Mouse (Mus musculus) liver, adult 2 months (tissue): ENCODE measurements around the gene Prtg. TPM values are rescaled to one million over a fixed set of nuclear protein-coding genes. Genes with fewer than 3 reads are reported as not detected.

Experiments used
- DNase-seq: peaks from one replicate; pipeline ENCODE4 v3.0.0-alpha.2; 2011; ENCODE audit warnings: low read depth, low spot score; ENCODE audit errors: extremely low read depth
- H3K27ac ChIP-seq: fragments of 200-500 bp; replicated peaks from 2 replicates; pipeline ENCODE4 v1.5.1; 2012; ENCODE audit warnings: low read depth, mild to moderate bottlenecking, control low read depth, inconsistent platforms, low read length; ENCODE audit not compliant: insufficient read depth
- H3K27me3 ChIP-seq: fragments of 200-500 bp; 2 replicates; pipeline ENCODE4 v1.6.1; 2012; ENCODE audit warnings: mild to moderate bottlenecking, moderate library complexity, low read length, inconsistent platforms; ENCODE audit not compliant: control insufficient read depth, insufficient read depth
- H3K36me3 ChIP-seq: fragments of 200-500 bp; 2 replicates; pipeline ENCODE4 v1.6.1; 2012; ENCODE audit warnings: low read length, inconsistent platforms; ENCODE audit not compliant: control insufficient read depth, insufficient read depth
- H3K4me1 ChIP-seq: fragments of 200-500 bp; 2 replicates; pipeline ENCODE4 v1.6.1; 2011; ENCODE audit warnings: low read length; ENCODE audit not compliant: control insufficient read depth, insufficient read depth
- H3K4me3 ChIP-seq: fragments of 200-500 bp; 2 replicates; pipeline ENCODE4 v1.5.1; 2011; ENCODE audit warnings: low read depth, mild to moderate bottlenecking, control low read depth, low read length, moderate library complexity; ENCODE audit not compliant: insufficient read depth
- H3K79me2 ChIP-seq: fragments of 200-500 bp; 2 replicates; pipeline ENCODE4 v1.6.1; 2012; ENCODE audit warnings: inconsistent platforms, mild to moderate bottlenecking, low read length, moderate library complexity; ENCODE audit not compliant: control insufficient read depth, insufficient read depth
- H3K9ac ChIP-seq: fragments of 200-500 bp; 2 replicates; pipeline ENCODE4 v1.6.1; 2012; ENCODE audit warnings: low read depth, mild to moderate bottlenecking, control low read depth, inconsistent platforms, low read length
- CTCF ChIP-seq: fragments of 200-500 bp; IDR thresholded peaks from 2 replicates; pipeline ENCODE4 v1.5.1; 2011; ENCODE audit warnings: low read depth, low read length, control low read depth
- POLR2A ChIP-seq: fragments of 200-500 bp; IDR thresholded peaks from 2 replicates; pipeline ENCODE4 v1.6.1; 2011; ENCODE audit warnings: low read length, control low read depth; ENCODE audit not compliant: insufficient read depth; ENCODE audit errors: extremely low read depth
- WGBS: fragments of 180-500 bp; shearing (Covaris S2); methylation state at CpG from one replicate; pipeline ENCODE4 v1.1.7; 2018; 5-methylcytosine and 5-hydroxymethylcytosine counted together
- polyA plus RNA-seq: library from polyadenylated mRNA; depleted of rRNA; stranded (reverse); fragments of >200 nt; gene quantifications from 2 replicates; pipeline ENCODE4 v1.2.3, GENCODE M21; 2012
- total RNA-seq: library from RNA; depleted of rRNA; stranded (reverse); fragments of >200 nt; gene quantifications from 2 replicates; pipeline ENCODE4 v1.2.3, GENCODE M21; 2014

Prtg gene
- total and polyA plus RNA-seq, 2 experiments: under 0.01 to 0.21 TPM

GRCm38 (mm10) chr9:72775022-72775421 is 31.7 kb upstream of the Prtg start:
- H3K4me3 ChIP-seq: no peak overlapping the region
- 32% methylated on average over 4 of the region's 4 CpGs for whole genome bisulfite sequencing
- TF ChIP-seq CTCF (no peak), POLR2A (no peak)

GRCm38 (mm10) chr9:72779004-72779403 is 27.7 kb upstream of the Prtg start:
- Histone ChIP-seq H3K79me2 (no peaks in the 10 kb centered on the region), H3K27me3 (no peaks in the 10 kb centered on the region), H3K4me3 (no peak overlapping the region), H3K27ac (no peak overlapping the region), H3K9ac (no peak overlapping the region), H3K4me1 (peaks cover 2% of the 10 kb centered on the region; the same call in 1 of the 2 replicates), H3K36me3 (no peaks in the 10 kb centered on the region)
- DNase-seq: no peak
- TF ChIP-seq CTCF: no peak
- no peak for TF ChIP-seq POLR2A
- WGBS: 79% methylated on average over 11 of the region's 11 CpGs

More at GRCm38 (mm10) chr9:72775022-72775421, 31.7 kb upstream of the Prtg start:
- no peaks in the 10 kb centered on the region for H3K36me3 ChIP-seq
- H3K79me2 ChIP-seq: no peaks in the 10 kb centered on the region
- H3K9ac ChIP-seq: no peak overlapping the region
- DNase-seq: peak; percentile 93
- H3K4me1 ChIP-seq: peaks cover 2% of the 10 kb centered on the region; the same call in 1 of the 2 replicates
- no peaks in the 10 kb centered on the region for H3K27me3 ChIP-seq
- H3K27ac ChIP-seq: peak overlapping the region; percentile 69

GRCm38 (mm10) chr9:72779733-72780132 is 26.9 kb upstream of the Prtg start:
- DNase-seq: no peak
- Histone ChIP-seq H3K9ac (no peak overlapping the region), H3K4me1 (peaks cover 2% of the 10 kb centered on the region; the same call in 1 of the 2 replicates), H3K36me3 (no peaks in the 10 kb centered on the region), H3K4me3 (no peak overlapping the region), H3K27me3 (no peaks in the 10 kb centered on the region), H3K27ac (no peak overlapping the region), H3K79me2 (no peaks in the 10 kb centered on the region)
- 73% methylated on average over 4 of the region's 4 CpGs for WGBS
- TF ChIP-seq POLR2A (no peak), CTCF (no peak)

GRCm38 (mm10) chr9:72780694-72781093 is 26.0 kb upstream of the Prtg start:
- no peaks in the 10 kb centered on the region for H3K4me1 ChIP-seq
- H3K79me2 ChIP-seq: no peaks in the 10 kb centered on the region
- H3K36me3 ChIP-seq: no peaks in the 10 kb centered on the region
- no peak overlapping the region for H3K27ac ChIP-seq
- H3K9ac ChIP-seq: no peak overlapping the region
- H3K27me3 ChIP-seq: no peaks in the 10 kb centered on the region
- WGBS: 62% methylated on average over 5 of the region's 5 CpGs
- TF ChIP-seq POLR2A (no peak), CTCF (no peak)
- no peak overlapping the region for H3K4me3 ChIP-seq
- DNase-seq: no peak

GRCm38 (mm10) chr9:72781466-72781865 is 25.2 kb upstream of the Prtg start:
- Histone ChIP-seq H3K36me3 (no peaks in the 10 kb centered on the region), H3K27ac (no peak overlapping the region), H3K27me3 (no peaks in the 10 kb centered on the region), H3K4me3 (no peak overlapping the region), H3K4me1 (no peaks in the 10 kb centered on the region), H3K9ac (no peak overlapping the region), H3K79me2 (no peaks in the 10 kb centered on the region)
- WGBS: 49% methylated on average over 4 of the region's 4 CpGs
- TF ChIP-seq POLR2A (no peak), CTCF (no peak)
- DNase-seq: no peak

- Histone ChIP-seq H3K27ac (no peak overlapping the region), H3K36me3 (no peaks in the 10 kb centered on the region), H3K79me2 (no peaks in the 10 kb centered on the region), H3K27me3 (no peaks in the 10 kb centered on the region), H3K4me1 (no peaks in the 10 kb centered on the region), H3K4me3 (no peak overlapping the region), H3K9ac (no peak overlapping the region)
- TF ChIP-seq POLR2A (no peak), CTCF (no peak)
- WGBS: 64% methylated on average over 8 of the region's 8 CpGs
- DNase-seq: no peak
Observed at GRCm38 (mm10) chr9:72782121-72782520, 24.6 kb upstream of the Prtg start.
